8 mouse cellular contexts compared by ENCODE assay signal in the genomic region with DNA sequence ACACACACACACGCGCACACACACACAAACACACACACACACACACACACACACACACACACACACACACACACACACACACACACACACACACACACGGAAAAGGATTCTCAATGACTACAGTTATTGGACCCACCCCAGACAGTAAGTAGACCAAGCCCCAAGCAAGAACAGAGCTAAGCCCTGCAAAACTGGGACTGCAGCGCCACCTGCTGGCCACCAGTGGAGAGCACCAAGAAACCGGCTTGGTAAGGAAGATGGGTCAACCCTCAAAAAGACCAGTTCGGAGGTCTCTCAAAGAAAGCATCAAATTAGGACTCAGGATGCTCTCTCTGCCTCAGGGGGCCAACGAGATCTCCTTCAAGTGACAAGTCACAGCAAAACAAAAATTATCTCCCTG. TPM values are rescaled to one million over a fixed set of nuclear protein-coding genes. Genes with fewer than 3 reads are reported as not detected.
DNase-seq lines count a peak whose midpoint lies in the region; ATAC-seq and TF ChIP-seq lines count a peak whose summit lies in the region.

No protein-coding gene starts in this region.

- no peaks in the 10 kb centered on the region for H3K9me3 ChIP-seq in lung, embryonic 14.5 days (ENCODE audit: low read depth, low read length)

- peak; percentile 64 for DNase-seq in A20 (ENCODE audit: low read depth, low spot score)
- peak; percentile 86 for DNase-seq in R1 (ENCODE audit: low read depth, low spot score)
- DNase-seq in cerebellum, postnatal 25 days, result peak; percentile 63 to 76
- peak; percentile 60 to 64 for DNase-seq in frontal cortex, postnatal 36 days (ENCODE audit: low spot score in 2 of 2)
- peak; percentile 82 for DNase-seq in kidney, postnatal 4 days
- DNase-seq in lung, embryonic 14.5 days, result peak; percentile 84
- peak; percentile 59 for DNase-seq in ovary, postnatal 36 days (ENCODE audit: low spot score)
- DNase-seq in thymus, postnatal 25 days, result peak; percentile 42

- no peaks in the 10 kb centered on the region for H3K4me1 ChIP-seq in lung, embryonic 14.5 days (ENCODE audit: insufficient read depth)

- no peak overlapping the region for H3K4me2 ChIP-seq in lung, embryonic 14.5 days

- ATAC-seq in lung, embryonic 14.5 days (ENCODE audit: insufficient read depth), result no peak

- H3K9ac ChIP-seq in lung, embryonic 14.5 days, result no peak overlapping the region

- H3K27ac ChIP-seq in lung, embryonic 14.5 days (ENCODE audit: low read depth), result no peak overlapping the region

- H3K4me3 ChIP-seq in lung, embryonic 14.5 days (ENCODE audit: low read depth, low read length), result no peak overlapping the region

- WGBS in lung, embryonic 14.5 days, result 26% methylated on average over 7 of the region's 7 CpGs

- H3K36me3 ChIP-seq in lung, embryonic 14.5 days (ENCODE audit: insufficient read depth), result no peaks in the 10 kb centered on the region

- H3K27me3 ChIP-seq in lung, embryonic 14.5 days (ENCODE audit: insufficient read depth, low read length), result no peaks in the 10 kb centered on the region

- TF ChIP-seq CTCF in lung, embryonic 14.5 days (IDR thresholded peaks at IDR 0.05; ENCODE audit: low read depth), result peak; percentile 91

RNA-seq across cellular contexts. Expression of a gene that starts 34.2 kb away (rescaled TPM):
- 2.2 and 2.3 TPM in 2 replicates for polyA plus RNA-seq in lung, embryonic 14.5 days (2014; fragmentation: Nextera tagmentation; extraction: Ambion mirVana)

RNA-seq across cellular contexts. Expression of a gene that starts 56.6 kb away (rescaled TPM):
- polyA plus RNA-seq in lung, embryonic 14.5 days (2014; fragmentation: Nextera tagmentation; extraction: Ambion mirVana), result 134 and 138 TPM in 2 replicates
